Mouse (Mus musculus) ES-E14 (cell line): ENCODE data around the gene Pkp1.

Experiments used
- CHD2 ChIP-seq: IDR thresholded peaks from 2 replicates; pipeline ENCODE4 v1.6.1; 2014; ENCODE audit warnings: mild to moderate bottlenecking, low read depth, low read length, inconsistent platforms
- HCFC1 ChIP-seq: IDR thresholded peaks from 2 replicates; pipeline ENCODE4 v1.6.1; 2012; ENCODE audit warnings: low read length, inconsistent platforms, borderline replicate concordance; ENCODE audit not compliant: insufficient read depth
- MAFK ChIP-seq: IDR thresholded peaks from 2 replicates; pipeline ENCODE4 v1.6.1; 2014; ENCODE audit warnings: mild to moderate bottlenecking, low read depth, low read length, inconsistent platforms; ENCODE audit not compliant: insufficient read depth
- ZC3H11A ChIP-seq: IDR thresholded peaks from 2 replicates; pipeline ENCODE4 v1.6.1; 2012; ENCODE audit warnings: low read depth, mild to moderate bottlenecking, inconsistent platforms, low read length, borderline replicate concordance

- no peak for TF ChIP-seq CHD2
- TF ChIP-seq ZC3H11A, result no peak
- no peak for TF ChIP-seq HCFC1
- no peak for TF ChIP-seq MAFK
Observed at GRCm38 (mm10) chr1:135967739-135968138, 48.7 kb upstream of the Pkp1 start.
